ENCODE assay signal across 9 mouse cellular contexts in genomic region chr7:70363351-70363750, GRCm38 (mm10). TPM values are rescaled to one million over a fixed set of nuclear protein-coding genes. Genes with fewer than 3 reads are reported as not detected.
DNase-seq lines count a peak whose midpoint lies in the region; ATAC-seq and TF ChIP-seq lines count a peak whose summit lies in the region.
"Had no signal": no experiment of that assay in that cellular context is flagged by ENCODE, and none has a peak within 500 bp of the region (broad histone marks: within the 10 kb centered on the region; RNA-seq: fewer than 3 reads in every experiment).

No protein-coding gene starts in this region.

- ATAC-seq in heart, embryonic 11.5 days (replicated peaks; ENCODE audit: insufficient number of reproducible peaks, low FRiP score, low TSS enrichment): no peak
- ATAC-seq in lung, embryonic 14.5 days (ENCODE audit: insufficient read depth): no peak
- ATAC-seq in hindbrain, embryonic 15.5 days (ENCODE audit: low FRiP score, low read depth): no peak
- no peak for ATAC-seq in stomach, embryonic 14.5 days (ENCODE audit: insufficient number of reproducible peaks, insufficient read depth, low FRiP score, low read depth)
- ATAC-seq: CD4-positive, CD25-positive, alpha-beta regulatory T cell, adult 4 months had no signal

- H3K36me3 ChIP-seq in heart, embryonic 11.5 days (ENCODE audit: control insufficient read depth, insufficient read depth, low read length): no peaks in the 10 kb centered on the region
- peaks cover 19% of the 10 kb centered on the region for H3K36me3 ChIP-seq in lung, embryonic 14.5 days (ENCODE audit: insufficient read depth)
- H3K36me3 ChIP-seq in hindbrain, embryonic 15.5 days: no peaks in the 10 kb centered on the region
- no peaks in the 10 kb centered on the region for H3K36me3 ChIP-seq in stomach, embryonic 14.5 days (ENCODE audit: control insufficient read depth, insufficient read depth, low read length)

- intact Hi-C loops in heart, postnatal 14 days (cut with DNase I): loop anchor here (2.0 to 10.0 kb wide), 8 partner anchors 17 to 1781 kb away; no protein-coding TSS in a partner anchor

- DNase-seq in heart, postnatal 14 days: no peak
- DNase-seq in lung, embryonic 14.5 days: peak; percentile 43
- DNase-seq in lung, postnatal 14 days: no peak
- DNase-seq in cerebellum, postnatal 25 days: no peak
- no peak for DNase-seq in left cerebral cortex, adult 8-10 months (ENCODE audit: low spot score in 2 of 2)

- H3K9me3 ChIP-seq in heart, embryonic 11.5 days (replicated peaks; ENCODE audit: control insufficient read depth, low read length): no peaks in the 10 kb centered on the region
- H3K9me3 ChIP-seq in lung, embryonic 14.5 days (ENCODE audit: low read depth, low read length): no peaks in the 10 kb centered on the region
- H3K9me3 ChIP-seq in hindbrain, embryonic 15.5 days: no peaks in the 10 kb centered on the region
- H3K9me3 ChIP-seq in stomach, embryonic 14.5 days (ENCODE audit: control insufficient read depth, low read depth, low read length): no peaks in the 10 kb centered on the region

- peaks cover 38% of the 10 kb centered on the region for H3K27me3 ChIP-seq in heart, embryonic 11.5 days (ENCODE audit: control insufficient read depth, insufficient read depth, low read length)
- H3K27me3 ChIP-seq in lung, embryonic 14.5 days (ENCODE audit: insufficient read depth, low read length): no peaks in the 10 kb centered on the region
- H3K27me3 ChIP-seq in hindbrain, embryonic 15.5 days: peaks cover 24% of the 10 kb centered on the region
- no peaks in the 10 kb centered on the region for H3K27me3 ChIP-seq in stomach, embryonic 14.5 days (ENCODE audit: control insufficient read depth, insufficient read depth, low read length)

- H3K9ac ChIP-seq in heart, embryonic 11.5 days (ENCODE audit: low read depth, low read length): no peak overlapping the region
- H3K9ac ChIP-seq in lung, embryonic 14.5 days: peak overlapping the region; percentile 60
- H3K9ac ChIP-seq in hindbrain, embryonic 15.5 days: peak overlapping the region; percentile 52
- H3K9ac ChIP-seq in stomach, embryonic 14.5 days (replicated peaks; ENCODE audit: low read depth, low read length): peak overlapping the region; percentile 36

- H3K4me3 ChIP-seq in heart, embryonic 11.5 days (ENCODE audit: low read depth, low read length): peak overlapping the region; percentile 14
- peak overlapping the region; percentile 96 for H3K4me3 ChIP-seq in lung, embryonic 14.5 days (ENCODE audit: low read depth, low read length)
- H3K4me3 ChIP-seq in hindbrain, embryonic 15.5 days: peak overlapping the region; percentile 26
- peak overlapping the region; percentile 90 for H3K4me3 ChIP-seq in stomach, embryonic 14.5 days (ENCODE audit: low read depth, low read length)

- H3K4me2 ChIP-seq in heart, embryonic 11.5 days: peak overlapping the region; percentile 37
- H3K4me2 ChIP-seq in lung, embryonic 14.5 days: peak overlapping the region; percentile 69
- H3K4me2 ChIP-seq in hindbrain, embryonic 15.5 days: peak overlapping the region; percentile 82
- peak overlapping the region; percentile 82 for H3K4me2 ChIP-seq in stomach, embryonic 14.5 days (replicated peaks; ENCODE audit: low read depth, low read length)

- 26% methylated on average over 4 of the region's 4 CpGs for WGBS in heart, embryonic 11.5 days (ENCODE audit: insufficient replicate concordance)
- 37% methylated on average over 4 of the region's 4 CpGs for WGBS in lung, embryonic 14.5 days
- WGBS in hindbrain, embryonic 15.5 days: 27% methylated on average over 4 of the region's 4 CpGs
- WGBS in stomach, embryonic 14.5 days: 35% methylated on average over 4 of the region's 4 CpGs

- no peak for TF ChIP-seq CTCF in lung, embryonic 14.5 days (IDR thresholded peaks at IDR 0.05; ENCODE audit: low read depth)

- no peaks in the 10 kb centered on the region for H3K4me1 ChIP-seq in heart, embryonic 11.5 days (ENCODE audit: control insufficient read depth, insufficient read depth, low read length)
- peaks cover 9% of the 10 kb centered on the region; the same call in 1 of the 2 replicates for H3K4me1 ChIP-seq in lung, embryonic 14.5 days (ENCODE audit: insufficient read depth)
- peaks cover 6% of the 10 kb centered on the region; the same call in 1 of the 2 replicates for H3K4me1 ChIP-seq in hindbrain, embryonic 15.5 days (replicated peaks)
- H3K4me1 ChIP-seq in stomach, embryonic 14.5 days (ENCODE audit: control insufficient read depth, insufficient read depth, low read length): no peaks in the 10 kb centered on the region

- H3K27ac ChIP-seq in heart, embryonic 11.5 days (ENCODE audit: low read depth, low read length): no peak overlapping the region
- H3K27ac ChIP-seq in lung, embryonic 14.5 days (ENCODE audit: low read depth): peak overlapping the region; percentile 93
- peak overlapping the region; percentile 47 for H3K27ac ChIP-seq in hindbrain, embryonic 15.5 days (replicated peaks)
- peak overlapping the region; percentile 56; the same call in 1 of the 2 replicates for H3K27ac ChIP-seq in stomach, embryonic 14.5 days (ENCODE audit: low read length)

RNA-seq across cellular contexts. Expression of gene Nr2f2, which starts 3.2 kb away (rescaled TPM):
- polyA plus RNA-seq in heart, embryonic 11.5 days (2014; fragmentation: Nextera tagmentation; extraction: Ambion mirVana): 30.4 and 34.4 TPM in 2 replicates
- total RNA-seq in heart, postnatal 14 days (2021): 10 to 100 TPM; 24.8 to 26.9 TPM
- polyA plus RNA-seq in lung, embryonic 14.5 days (2014; fragmentation: Nextera tagmentation; extraction: Ambion mirVana): 142 and 146 TPM in 2 replicates
- 87.2 and 90.1 TPM in 2 replicates for polyA plus RNA-seq in hindbrain, embryonic 15.5 days (2015; fragmentation: Nextera tagmentation; extraction: Ambion mirVana)
- polyA plus RNA-seq in stomach, embryonic 14.5 days (2014; fragmentation: Nextera tagmentation; extraction: Ambion mirVana): 106 and 111 TPM in 2 replicates
- total RNA-seq in left cerebral cortex, adult 8-10 months (2022): 10 to 100 TPM; 20.1 to 32.6 (median 27.2) TPM
- polyA plus RNA-seq: CD4-positive, CD25-positive, alpha-beta regulatory T cell, adult 4 months had no signal

Comparison
In these comparisons a context has a peak if more than half of its experiments do, and no peak if none do; other contexts are left out.
1. H3K4me3 ChIP-seq: peak in every context shown above with its lines; median percentile 96 in lung, embryonic 14.5 days; 90 in stomach, embryonic 14.5 days; 26 in hindbrain, embryonic 15.5 days; 14 in heart, embryonic 11.5 days.